Mouse (Mus musculus) cerebellum, adult 11-12 months (tissue): ENCODE data around the gene Zbtb38.

Experiments used
- DNase-seq: peaks from one replicate; pipeline ENCODE4 v3.0.0; 2022

Zbtb38 gene

GRCm38 (mm10) chr9:96752603-96753114 is at the start of gene Zbtb38:
Zbtb38 (minus strand) TSS chr9:96752831.
- peak; percentile 44 for DNase-seq

GRCm38 (mm10) chr9:96800131-96800825 is 47.6 kb upstream of the Zbtb38 start:
- DNase-seq = no peak

- no peak for DNase-seq
These were observed 44.7 kb upstream of the Zbtb38 start for GRCm38 (mm10) chr9:96797311-96797710.

GRCm38 (mm10) chr9:96795399-96795928 is 42.8 kb upstream of the Zbtb38 start:
- DNase-seq = peak; percentile 38

GRCm38 (mm10) chr9:96794601-96795000 is 42.0 kb upstream of the Zbtb38 start:
- DNase-seq = no peak

GRCm38 (mm10) chr9:96792543-96792942 is 39.9 kb upstream of the Zbtb38 start:
- no peak for DNase-seq

GRCm38 (mm10) chr9:96790389-96791007 is 37.9 kb upstream of the Zbtb38 start:
- DNase-seq = no peak

- DNase-seq = no peak
These were observed 37.3 kb upstream of the Zbtb38 start for GRCm38 (mm10) chr9:96789906-96790305.

GRCm38 (mm10) chr9:96787797-96788196 is 35.2 kb upstream of the Zbtb38 start:
- DNase-seq = no peak

GRCm38 (mm10) chr9:96785871-96786342 is 33.3 kb upstream of the Zbtb38 start:
- no peak for DNase-seq

GRCm38 (mm10) chr9:96785187-96785586 is 32.6 kb upstream of the Zbtb38 start:
- no peak for DNase-seq

GRCm38 (mm10) chr9:96783667-96784066 is 31.0 kb upstream of the Zbtb38 start:
- no peak for DNase-seq

- DNase-seq = no peak
These were observed 30.6 kb upstream of the Zbtb38 start for GRCm38 (mm10) chr9:96783258-96783657.

- no peak for DNase-seq
These were observed 29.4 kb upstream of the Zbtb38 start for GRCm38 (mm10) chr9:96782062-96782461.

GRCm38 (mm10) chr9:96773146-96773545 is 20.5 kb upstream of the Zbtb38 start:
- no peak for DNase-seq

- DNase-seq = no peak
These were observed 17.8 kb upstream of the Zbtb38 start for GRCm38 (mm10) chr9:96770443-96770842.

- DNase-seq = no peak
These were observed 17.0 kb upstream of the Zbtb38 start for GRCm38 (mm10) chr9:96769651-96770050.

GRCm38 (mm10) chr9:96767874-96768273 is 15.2 kb upstream of the Zbtb38 start:
- no peak for DNase-seq

GRCm38 (mm10) chr9:96766078-96766477 is 13.4 kb upstream of the Zbtb38 start:
- DNase-seq = no peak

GRCm38 (mm10) chr9:96765410-96765809 is 12.8 kb upstream of the Zbtb38 start:
- DNase-seq = no peak

- DNase-seq = no peak
These were observed 11.4 kb upstream of the Zbtb38 start for GRCm38 (mm10) chr9:96763847-96764631.

- no peak for DNase-seq
These were observed 10.4 kb upstream of the Zbtb38 start for GRCm38 (mm10) chr9:96763025-96763424.
